Mouse (Mus musculus) hindlimb bud, embryonic 11.5 days (tissue): ENCODE data around the gene Car12.
"Not testable (repeated sequence)": the region's sequence is repeated elsewhere in the genome, so short reads cannot be mapped to it uniquely, and the experiment has no call there.

ENCODE experiments used
- DNase-seq: peaks from one replicate; pipeline ENCODE4 v3.0.0-alpha.2; 2012; ENCODE audit warnings: low read depth, low spot score; ENCODE audit errors: extremely low spot score

Car12 gene

GRCm38 (mm10) chr9:66760991-66761390 lies 47.5 kb downstream of the Car12 start:
- DNase-seq, result no peak

- no peak for DNase-seq
Observed at GRCm38 (mm10) chr9:66768721-66769120, 55.2 kb downstream of the Car12 start.

- no peak for DNase-seq
Observed at GRCm38 (mm10) chr9:66769275-66769674, 55.8 kb downstream of the Car12 start.

- no peak for DNase-seq
Observed at GRCm38 (mm10) chr9:66770701-66771100, 57.2 kb downstream of the Car12 start.

GRCm38 (mm10) chr9:66784552-66784951 lies 71.1 kb downstream of the Car12 start:
- DNase-seq, result not testable (repeated sequence)

GRCm38 (mm10) chr9:66787821-66788220 lies 74.3 kb downstream of the Car12 start:
- DNase-seq, result no peak

- no peak for DNase-seq
Observed at GRCm38 (mm10) chr9:66794629-66795463, 81.4 kb downstream of the Car12 start.

GRCm38 (mm10) chr9:66795464-66796324 lies 82.2 kb downstream of the Car12 start, which contains the start of gene Aph1b:
TSS of gene Aph1b (minus strand) at chr9:66795490.
- peak; percentile 90 for DNase-seq

- DNase-seq, result no peak
Observed at GRCm38 (mm10) chr9:66796739-66797138, 83.3 kb downstream of the Car12 start, which contains the start of gene Gm10647. TSS of gene Gm10647 (plus strand) at chr9:66797039.

GRCm38 (mm10) chr9:66801947-66802346 lies 88.5 kb downstream of the Car12 start:
- no peak for DNase-seq

- DNase-seq, result not testable (repeated sequence)
Observed at GRCm38 (mm10) chr9:66805951-66806350, 92.5 kb downstream of the Car12 start.

- no peak for DNase-seq
Observed at GRCm38 (mm10) chr9:66813392-66813791, 99.9 kb downstream of the Car12 start.
